Mouse (Mus musculus) hematopoietic stem cell, adult 5-6 weeks (primary cell): ENCODE results near the gene Dhx9. TPM values are rescaled to one million over a fixed set of nuclear protein-coding genes. Genes with fewer than 3 reads are reported as not detected.
"Not testable (repeated sequence)": the region's sequence is repeated elsewhere in the genome, so short reads cannot be mapped to it uniquely, and the experiment has no call there.

Source experiments
- ATAC-seq, 2 experiments: fragments of 125-278 bp in 1 of 2; replicated peaks in 1 of 2; 2 replicates each; pipeline ENCODE4 v1.8.0; 2016 to 2017; ENCODE audit warnings: inconsistent platforms in 2 of 2, mild to moderate bottlenecking in 2 of 2, moderate number of reproducible peaks in 2 of 2, low read depth in 1 of 2, moderate TSS enrichment in 1 of 2; ENCODE audit not compliant: low FRiP score in 2 of 2, poor library complexity in 2 of 2, severe bottlenecking in 2 of 2, insufficient read depth in 1 of 2, low TSS enrichment in 1 of 2
- total RNA-seq: library from RNA; stranded (forward); fragments of 172-1452, 232-1000 nt; gene quantifications from 2 replicates; pipeline ENCODE4 v1.2.3, GENCODE M21; 2017

Gene Dhx9
- total RNA-seq, 1 experiment from 2014 or later, result 163 TPM

GRCm38 (mm10) chr1:153440752-153441151 is 46.7 kb downstream of the Dhx9 start:
- ATAC-seq, result no peak

- no peak for ATAC-seq
These were observed 49.9 kb downstream of the Dhx9 start for GRCm38 (mm10) chr1:153437536-153437935.

GRCm38 (mm10) chr1:153433851-153434589 is 53.4 kb downstream of the Dhx9 start:
- ATAC-seq, result peak in 1 of 2 experiments; percentile 3; a peak in 1 of 4 replicates

- no peak for ATAC-seq
These were observed 55.1 kb downstream of the Dhx9 start for GRCm38 (mm10) chr1:153432329-153432728.

- ATAC-seq, result peak; percentile 85 to 89
These were observed 55.8 kb downstream of the Dhx9 start for GRCm38 (mm10) chr1:153431701-153432100.

- no peak for ATAC-seq
These were observed 56.3 kb downstream of the Dhx9 start for GRCm38 (mm10) chr1:153431158-153431557.

GRCm38 (mm10) chr1:153424770-153425584 is 62.5 kb downstream of the Dhx9 start, which contains the start of gene Shcbp1l:
Gene Shcbp1l, plus strand, starts transcription at chr1:153425162.
- peak; percentile 62 to 82 for ATAC-seq

- ATAC-seq, result peak; percentile 51 to 62
These were observed 63.2 kb downstream of the Dhx9 start for GRCm38 (mm10) chr1:153424271-153424670.

GRCm38 (mm10) chr1:153417805-153418204 is 69.7 kb downstream of the Dhx9 start:
- not testable (repeated sequence) for ATAC-seq

GRCm38 (mm10) chr1:153416271-153416832 is 71.1 kb downstream of the Dhx9 start:
- not testable (repeated sequence) for ATAC-seq

- peak; percentile 75 to 87 for ATAC-seq
These were observed 71.7 kb downstream of the Dhx9 start for GRCm38 (mm10) chr1:153415742-153416141.

GRCm38 (mm10) chr1:153414962-153415361 is 72.5 kb downstream of the Dhx9 start:
- ATAC-seq, result no peak

GRCm38 (mm10) chr1:153414114-153414723 is 73.2 kb downstream of the Dhx9 start:
- peak; percentile 47 to 65; a peak in 3 of 4 replicates for ATAC-seq

- ATAC-seq, result not testable (repeated sequence)
These were observed 74.0 kb downstream of the Dhx9 start for GRCm38 (mm10) chr1:153413397-153414020.

GRCm38 (mm10) chr1:153412663-153413396 is 74.6 kb downstream of the Dhx9 start:
- not testable (repeated sequence) for ATAC-seq

GRCm38 (mm10) chr1:153411723-153412122 is 75.7 kb downstream of the Dhx9 start:
- ATAC-seq, result no peak
